Mouse (Mus musculus) heart, adult 2 months (tissue): ENCODE measurements around the gene Saa2.

Source experiments
- CTCF ChIP-seq: fragments of 200-600 bp; IDR thresholded peaks from 2 replicates; pipeline ENCODE4 v1.8.1; 2022; ENCODE audit warnings: antibody characterized with exemption, mild to moderate bottlenecking, moderate library complexity
- POLR2A ChIP-seq: fragments of 200-500 bp; IDR thresholded peaks from 2 replicates; pipeline ENCODE4 v1.6.1; 2011; ENCODE audit warnings: mild to moderate bottlenecking, low read depth, low read length, control low read depth; ENCODE audit not compliant: insufficient read depth

DNA sequence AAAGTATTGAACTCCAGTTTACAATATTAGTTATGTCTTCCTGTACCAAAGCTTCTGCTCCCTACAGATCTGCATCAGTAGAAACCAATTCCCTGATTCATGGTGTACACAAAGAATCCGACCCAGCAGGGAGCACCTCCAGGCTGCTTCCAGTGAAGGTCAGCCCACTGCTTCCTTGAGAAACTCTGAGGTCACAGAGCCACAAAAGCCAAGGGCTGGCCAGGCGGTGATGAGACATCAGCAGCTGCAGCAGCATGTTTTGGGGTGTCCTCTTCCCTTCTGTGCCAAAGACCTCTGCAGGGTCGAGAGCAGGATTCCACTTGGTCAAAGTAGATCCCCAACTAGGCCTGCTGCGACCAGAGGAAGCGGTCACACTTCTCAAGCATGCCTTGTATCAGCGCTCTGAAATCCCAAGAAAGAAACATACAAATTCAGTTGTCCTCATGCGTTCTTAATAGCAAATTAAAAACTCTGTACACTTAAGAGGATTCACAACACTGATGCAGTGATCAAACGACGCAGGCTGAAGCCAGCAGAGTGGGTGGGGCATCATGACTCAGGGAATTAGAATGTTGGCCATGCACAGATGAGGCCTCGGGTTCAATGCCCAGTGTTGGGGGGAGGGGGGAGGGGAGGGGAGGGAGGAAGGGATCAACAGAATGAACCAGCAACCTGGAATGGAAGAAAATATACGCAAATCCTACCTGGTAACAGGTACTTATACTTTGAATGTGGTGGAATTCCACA lies 9.6 kb downstream of the Saa2 start:
- TF ChIP-seq CTCF (no peak), POLR2A (no peak)
